Mouse (Mus musculus): ENCODE measurements at regions not wholly inside any gene's neighbourhood (a gene's known extent, or its start where the extent isn't known, plus 50 kb on each side); places are given as distances from the start of the nearest gene placed in this dataset.

- no peak for DNase-seq (ENCODE audit: low spot score)
These were observed 86.3 kb downstream of the D16Ertd472e start for GRCm38 (mm10) chr16:78490245-78490644.

- no peak for DNase-seq (ENCODE audit: low spot score)
These were observed 86.9 kb downstream of the D16Ertd472e start for GRCm38 (mm10) chr16:78489604-78490003.

- no peak for DNase-seq (ENCODE audit: low spot score)
These were observed 90.0 kb downstream of the D16Ertd472e start for GRCm38 (mm10) chr16:78486531-78486930.

- no peak for DNase-seq (ENCODE audit: low spot score)
These were observed 92.2 kb downstream of the D16Ertd472e start for GRCm38 (mm10) chr16:78484319-78484718.

GRCm38 (mm10) chr16:78481571-78481970 lies 94.9 kb downstream of the D16Ertd472e start:
- no peak for DNase-seq (ENCODE audit: low spot score)

GRCm38 (mm10) chr16:78481065-78481464 lies 95.4 kb downstream of the D16Ertd472e start:
- DNase-seq (ENCODE audit: low spot score): no peak

- DNase-seq (ENCODE audit: low spot score): no peak
These were observed 96.2 kb downstream of the D16Ertd472e start for GRCm38 (mm10) chr16:78480261-78480660.

GRCm38 (mm10) chr16:78473456-78473855 lies 96.5 kb upstream of the Btg3 start:
- peak; percentile 83 for DNase-seq (ENCODE audit: low spot score)

GRCm38 (mm10) chr16:78459996-78460395 lies 83.0 kb upstream of the Btg3 start:
- DNase-seq (ENCODE audit: low spot score): no peak

GRCm38 (mm10) chr16:78457731-78458151 lies 80.7 kb upstream of the Btg3 start:
- no peak for DNase-seq (ENCODE audit: low spot score)

GRCm38 (mm10) chr16:78456345-78456744 lies 79.4 kb upstream of the Btg3 start:
- no peak for DNase-seq (ENCODE audit: low spot score)

GRCm38 (mm10) chr16:78454509-78454908 lies 77.5 kb upstream of the Btg3 start:
- no peak for DNase-seq (ENCODE audit: low spot score)

GRCm38 (mm10) chr16:78452303-78452702 lies 75.3 kb upstream of the Btg3 start:
- DNase-seq (ENCODE audit: low spot score): peak; percentile 66

- no peak for DNase-seq (ENCODE audit: low spot score)
These were observed 74.8 kb upstream of the Btg3 start for GRCm38 (mm10) chr16:78451750-78452149.

- no peak for DNase-seq (ENCODE audit: low spot score)
These were observed 74.3 kb upstream of the Btg3 start for GRCm38 (mm10) chr16:78451251-78451650.

GRCm38 (mm10) chr16:78449231-78449630 lies 72.2 kb upstream of the Btg3 start:
- no peak for DNase-seq (ENCODE audit: low spot score)

- DNase-seq (ENCODE audit: low spot score): no peak
These were observed 66.3 kb upstream of the Btg3 start for GRCm38 (mm10) chr16:78443262-78443661.

- no peak for DNase-seq (ENCODE audit: low spot score)
These were observed 65.8 kb upstream of the Btg3 start for GRCm38 (mm10) chr16:78442830-78443229.

GRCm38 (mm10) chr16:78441961-78442360 lies 65.0 kb upstream of the Btg3 start:
- DNase-seq (ENCODE audit: low spot score): no peak

GRCm38 (mm10) chr16:78435707-78436106 lies 58.7 kb upstream of the Btg3 start:
- DNase-seq (ENCODE audit: low spot score): no peak

- no peak for DNase-seq (ENCODE audit: low spot score)
These were observed 50.6 kb upstream of the Btg3 start for GRCm38 (mm10) chr16:78427470-78428041.

Measured in adipocyte (in vitro differentiated cells).